Mouse (Mus musculus) kidney, embryonic 14.5 days (tissue): ENCODE measurements around the gene Gtpbp6. TPM values are rescaled to one million over a fixed set of nuclear protein-coding genes. Genes with fewer than 3 reads are reported as not detected.
A peak's percentile ranks its signal among the peaks of the same experiment; 100 is the strongest.
"Not testable (repeated sequence)": the region's sequence is repeated elsewhere in the genome, so short reads cannot be mapped to it uniquely, and the experiment has no call there.

Experiments
- ATAC-seq: fragments of 200-750 bp; cut with Nextera tagmentation; 2 replicates; pipeline ENCODE4 v1.8.0; 2017; ENCODE audit warnings: moderate number of reproducible peaks, mild to moderate bottlenecking, moderate TSS enrichment, moderate library complexity; ENCODE audit not compliant: low FRiP score, low TSS enrichment
- H3K27ac ChIP-seq: fragments of 300-500 bp; sonication (generic); 2 replicates; pipeline ENCODE4 v1.5.1; 2014; ENCODE audit warnings: low read depth, mild to moderate bottlenecking, low read length, moderate library complexity, mixed read lengths
- H3K27me3 ChIP-seq: fragments of 300-500 bp; sonication (generic); 2 replicates; pipeline ENCODE4 v1.6.1; 2014; ENCODE audit warnings: mild to moderate bottlenecking, low read length; ENCODE audit not compliant: control insufficient read depth, insufficient read depth
- H3K36me3 ChIP-seq: fragments of 300-500 bp; sonication (generic); 2 replicates; pipeline ENCODE4 v1.6.1; 2014; ENCODE audit warnings: low read length, mixed read lengths; ENCODE audit not compliant: control insufficient read depth, insufficient read depth
- H3K4me1 ChIP-seq: fragments of 300-500 bp; sonication (generic); 2 replicates; pipeline ENCODE4 v1.6.1; 2014; ENCODE audit warnings: low read length, mixed read lengths; ENCODE audit not compliant: control insufficient read depth, insufficient read depth
- H3K4me2 ChIP-seq: fragments of 300-500 bp; sonication (generic); replicated peaks from 2 replicates; pipeline ENCODE4 v1.6.1; 2014; ENCODE audit warnings: low read depth, mild to moderate bottlenecking, low read length
- H3K4me3 ChIP-seq: fragments of 300-500 bp; sonication (generic); 2 replicates; pipeline ENCODE4 v1.5.1; 2014; ENCODE audit warnings: mild to moderate bottlenecking, low read length
- H3K9ac ChIP-seq: fragments of 300-500 bp; sonication (generic); 2 replicates; pipeline ENCODE4 v1.6.1; 2014; ENCODE audit warnings: low read depth, mild to moderate bottlenecking, low read length, moderate library complexity
- H3K9me3 ChIP-seq: fragments of 300-500 bp; sonication (generic); 2 replicates; pipeline ENCODE4 v1.6.1; 2016; ENCODE audit warnings: low read length; ENCODE audit not compliant: control insufficient read depth
- WGBS: fragments of 180-500 bp; shearing (Covaris S2); extraction: QIAGEN DNeasy Blood & Tissue Kit; methylation state at CpG from one replicate; pipeline ENCODE4 v1.1.7; 2014; 5-methylcytosine and 5-hydroxymethylcytosine counted together
- polyA plus RNA-seq: library from polyadenylated mRNA; unstranded; fragments of >200 nt; fragmentation: Nextera tagmentation; extraction: Ambion mirVana; gene quantifications from 2 replicates; pipeline ENCODE4 v1.2.1, GENCODE M21; 2014

The Gtpbp6 gene
- 32.1 and 32.5 TPM in 2 replicates for polyA plus RNA-seq

DNA sequence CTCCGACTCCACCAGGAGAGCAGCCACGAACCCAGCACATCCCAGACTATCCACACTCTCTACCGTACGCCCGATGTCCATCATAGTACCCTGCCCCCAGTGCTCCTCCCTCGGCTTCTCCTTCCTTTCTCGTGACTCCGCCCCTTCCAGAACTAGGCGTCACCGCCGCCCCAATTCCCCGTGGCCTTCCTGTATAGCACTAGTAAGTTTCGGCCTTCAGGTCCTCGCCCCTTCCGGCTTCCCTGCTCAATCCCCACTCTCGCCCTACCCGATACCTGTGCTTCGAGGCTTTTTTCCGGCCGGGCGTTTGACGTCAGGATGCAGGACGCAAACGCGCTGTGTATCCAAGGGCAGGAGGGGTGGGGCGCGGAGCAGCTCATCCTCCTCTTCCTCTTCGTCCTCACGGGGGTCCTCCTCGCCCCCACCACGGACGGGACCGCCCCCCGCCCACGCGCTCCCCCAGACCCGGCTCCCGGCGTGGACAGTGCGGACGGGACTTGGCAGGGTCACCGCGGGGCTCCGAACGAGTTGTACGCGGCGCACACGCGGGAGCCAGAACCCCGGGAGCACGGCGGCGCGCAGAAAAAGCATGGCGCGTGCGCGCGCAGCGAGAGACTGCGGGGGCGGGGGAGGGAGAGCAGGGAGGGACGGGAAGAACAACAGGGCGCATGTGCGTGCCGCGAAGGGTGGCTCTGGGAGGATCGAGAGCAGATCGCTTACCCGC is at the start of gene Gtpbp6:
Gene Gtpbp6 (minus strand): TSS at position 617 of the 724 bp plus-strand sequence.
- H3K9ac ChIP-seq, result peak within 1 kb of the TSS; percentile 91
- H3K4me1 ChIP-seq, result peaks cover 7% of the 10 kb centered on the region; the same call in 1 of the 2 replicates
- peak within 1 kb of the TSS; percentile 81 for H3K4me2 ChIP-seq
- H3K27me3 ChIP-seq, result no peaks in the 10 kb centered on the region
- H3K36me3 ChIP-seq, result peaks cover 38% of the 10 kb centered on the region
- H3K9me3 ChIP-seq, result no peaks in the 10 kb centered on the region
- peak within 1 kb of the TSS; percentile 99 for H3K27ac ChIP-seq
- under 1% methylated on average over 69 of the region's 71 CpGs for WGBS
- ATAC-seq, result peak; percentile 89
- peak within 1 kb of the TSS; percentile 89 for H3K4me3 ChIP-seq

DNA sequence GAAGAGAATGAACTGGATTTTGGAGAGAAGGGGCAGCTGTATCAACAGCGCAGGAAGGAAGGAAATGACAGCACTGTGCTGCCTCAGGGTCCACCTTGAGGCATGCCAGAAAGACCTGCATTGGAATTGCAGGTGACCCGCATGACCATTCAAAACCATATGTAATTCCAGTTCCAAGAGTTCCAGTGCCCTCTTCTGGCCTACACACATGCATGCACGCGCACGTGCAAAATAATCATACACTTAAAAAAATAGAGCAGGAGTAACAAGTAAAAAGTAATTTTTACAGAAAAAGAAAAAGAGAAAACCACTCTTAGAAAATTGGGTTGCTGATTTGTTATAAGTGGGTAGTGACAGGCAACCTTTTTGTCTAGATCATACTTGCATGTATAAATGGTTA is 35.0 kb upstream of the Gtpbp6 start:
- Histone ChIP-seq H3K9ac (no peak overlapping the region), H3K4me1 (no peaks in the 10 kb centered on the region), H3K4me2 (no peak overlapping the region), H3K4me3 (no peak overlapping the region), H3K9me3 (no peaks in the 10 kb centered on the region), H3K36me3 (peaks cover 50% of the 10 kb centered on the region), H3K27me3 (no peaks in the 10 kb centered on the region), H3K27ac (no peak overlapping the region)
- no peak for ATAC-seq
- 88% methylated on average over 5 of the region's 5 CpGs for WGBS

DNA sequence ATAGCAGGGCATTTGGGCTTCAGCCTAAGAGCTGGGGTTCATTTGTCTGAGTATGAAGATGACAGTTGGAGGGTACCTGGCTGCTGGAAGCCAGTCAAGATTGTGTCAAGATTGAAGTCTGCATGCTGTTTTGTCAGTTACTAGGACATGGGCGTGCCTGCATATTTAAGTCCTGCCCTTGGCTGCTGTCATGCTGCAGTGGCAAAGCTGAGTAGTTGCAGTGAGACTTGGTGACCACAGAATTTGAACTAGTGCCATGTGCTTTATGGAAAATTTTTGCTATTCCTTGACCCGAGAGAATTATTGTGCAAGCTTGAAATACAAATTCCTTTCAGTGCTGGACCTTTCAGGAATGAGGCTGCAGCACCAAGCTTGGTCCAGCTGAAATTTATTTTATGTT is 34.3 kb upstream of the Gtpbp6 start:
- H3K36me3 ChIP-seq, result peaks cover 45% of the 10 kb centered on the region
- WGBS, result 94% methylated on average over 2 of the region's 2 CpGs
- H3K4me3 ChIP-seq, result no peak overlapping the region
- ATAC-seq, result no peak
- no peaks in the 10 kb centered on the region for H3K27me3 ChIP-seq
- H3K9ac ChIP-seq, result no peak overlapping the region
- no peak overlapping the region for H3K27ac ChIP-seq
- no peaks in the 10 kb centered on the region for H3K4me1 ChIP-seq
- no peak overlapping the region for H3K4me2 ChIP-seq
- no peaks in the 10 kb centered on the region for H3K9me3 ChIP-seq

DNA sequence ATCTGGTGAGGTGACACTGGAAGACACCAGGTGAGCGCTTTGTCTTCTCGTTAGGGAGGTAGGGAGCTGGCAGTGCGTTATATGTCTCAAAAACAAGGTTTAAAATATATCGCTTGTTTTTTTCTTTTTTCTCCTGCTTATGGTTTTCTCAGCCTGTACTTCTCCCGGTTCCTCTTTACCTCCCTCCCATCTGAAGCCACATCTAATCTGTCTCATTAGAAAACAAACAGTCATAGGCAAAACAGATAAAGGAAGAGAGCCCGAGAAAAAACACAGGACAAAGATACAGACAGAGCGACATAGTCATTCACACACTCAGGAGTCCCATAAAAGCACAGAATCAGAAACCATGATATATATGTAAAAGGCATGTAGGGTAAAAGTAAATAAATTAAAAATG is 32.4 kb upstream of the Gtpbp6 start:
- H3K9ac ChIP-seq, result no peak overlapping the region
- no peaks in the 10 kb centered on the region for H3K4me1 ChIP-seq
- H3K27me3 ChIP-seq, result no peaks in the 10 kb centered on the region
- WGBS, result 94% methylated on average over 7 of the region's 7 CpGs
- H3K36me3 ChIP-seq, result peaks cover 28% of the 10 kb centered on the region
- no peak overlapping the region for H3K4me2 ChIP-seq
- no peak for ATAC-seq
- no peak overlapping the region for H3K27ac ChIP-seq
- no peak overlapping the region for H3K4me3 ChIP-seq
- H3K9me3 ChIP-seq, result no peaks in the 10 kb centered on the region

DNA sequence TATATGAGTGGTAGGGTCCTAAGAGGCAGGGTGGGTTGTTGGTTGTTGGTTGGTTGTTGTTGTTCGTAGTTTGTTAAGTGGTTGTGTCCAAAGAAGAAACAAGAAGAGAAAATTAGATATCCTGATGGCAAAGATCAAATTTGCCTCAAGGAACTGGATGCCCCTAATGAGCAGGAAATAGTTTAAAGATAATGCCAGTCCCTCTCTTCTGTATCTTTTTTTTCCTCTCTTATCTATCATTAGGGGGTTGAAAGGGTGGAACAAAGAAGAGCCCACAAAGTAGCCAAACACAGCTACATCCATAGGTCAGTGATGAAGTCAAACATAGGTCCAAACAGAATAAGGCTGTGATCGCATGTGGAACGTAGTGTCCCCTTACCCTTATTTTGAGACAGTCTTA is 31.3 kb upstream of the Gtpbp6 start:
- no peaks in the 10 kb centered on the region for H3K27me3 ChIP-seq
- H3K27ac ChIP-seq, result no peak overlapping the region
- H3K4me3 ChIP-seq, result no peak overlapping the region
- peaks cover 18% of the 10 kb centered on the region for H3K36me3 ChIP-seq
- H3K9ac ChIP-seq, result no peak overlapping the region
- no peak overlapping the region for H3K4me2 ChIP-seq
- WGBS, result 97% methylated on average over 3 of the region's 3 CpGs
- ATAC-seq, result no peak
- H3K9me3 ChIP-seq, result peaks cover 4% of the 10 kb centered on the region; the same call in 1 of the 2 replicates
- no peaks in the 10 kb centered on the region for H3K4me1 ChIP-seq

DNA sequence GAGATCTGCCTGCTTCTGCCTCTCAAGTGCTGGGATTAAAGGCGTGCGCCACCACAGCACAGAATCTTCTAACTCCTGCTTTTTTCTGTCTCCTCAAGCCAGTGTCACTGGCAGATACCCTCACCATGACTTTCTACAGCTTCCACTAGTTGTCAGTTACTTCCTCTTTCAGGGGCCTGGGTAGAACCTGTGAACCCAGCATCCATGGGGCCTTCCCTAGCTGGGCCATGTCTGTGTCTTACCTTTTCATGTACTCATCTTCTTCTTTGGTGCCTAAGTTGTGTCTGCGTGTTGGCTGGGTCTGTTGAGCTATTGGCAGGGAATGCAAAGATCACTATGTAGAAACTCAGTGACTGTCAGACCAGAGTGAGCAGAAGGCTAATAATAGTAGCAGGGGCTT is 29.8 kb upstream of the Gtpbp6 start:
- no peak overlapping the region for H3K27ac ChIP-seq
- no peaks in the 10 kb centered on the region for H3K27me3 ChIP-seq
- WGBS, result 96% methylated on average over 3 of the region's 3 CpGs
- H3K4me3 ChIP-seq, result no peak overlapping the region
- peaks cover 8% of the 10 kb centered on the region for H3K36me3 ChIP-seq
- no peak for ATAC-seq
- H3K9ac ChIP-seq, result no peak overlapping the region
- H3K4me2 ChIP-seq, result no peak overlapping the region
- H3K9me3 ChIP-seq, result peaks cover 8% of the 10 kb centered on the region; the same call in 1 of the 2 replicates
- H3K4me1 ChIP-seq, result no peaks in the 10 kb centered on the region

DNA sequence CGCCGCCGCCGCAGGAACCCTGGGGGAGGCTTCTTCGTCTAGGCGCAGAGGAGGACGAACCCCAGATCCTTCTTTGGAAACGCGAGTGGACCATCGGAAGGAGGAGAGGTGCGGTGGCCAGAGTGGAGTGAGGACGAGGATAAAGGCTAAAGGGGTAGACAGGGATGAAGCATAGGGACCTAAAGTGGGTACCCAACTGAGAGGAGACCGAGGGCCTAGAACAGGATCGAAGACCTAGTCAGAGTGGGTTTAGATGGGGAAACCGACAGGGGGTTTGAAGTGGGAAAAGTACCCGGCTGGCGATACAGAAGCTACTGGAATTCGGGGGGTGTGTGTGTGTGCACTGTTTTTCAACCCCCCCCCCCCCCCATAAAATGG is 28.1 kb upstream of the Gtpbp6 start:
- Histone ChIP-seq H3K4me1 (no peaks in the 10 kb centered on the region), H3K9ac (peak overlapping the region; percentile 73), H3K4me2 (peak overlapping the region; percentile 69), H3K27ac (no peak overlapping the region), H3K27me3 (no peaks in the 10 kb centered on the region), H3K36me3 (peaks cover 5% of the 10 kb centered on the region; the same call in 1 of the 2 replicates), H3K4me3 (peak overlapping the region; percentile 75), H3K9me3 (peaks cover 8% of the 10 kb centered on the region; the same call in 1 of the 2 replicates)
- 6% methylated on average over 18 of the region's 18 CpGs for WGBS
- ATAC-seq, result peak; percentile 53

DNA sequence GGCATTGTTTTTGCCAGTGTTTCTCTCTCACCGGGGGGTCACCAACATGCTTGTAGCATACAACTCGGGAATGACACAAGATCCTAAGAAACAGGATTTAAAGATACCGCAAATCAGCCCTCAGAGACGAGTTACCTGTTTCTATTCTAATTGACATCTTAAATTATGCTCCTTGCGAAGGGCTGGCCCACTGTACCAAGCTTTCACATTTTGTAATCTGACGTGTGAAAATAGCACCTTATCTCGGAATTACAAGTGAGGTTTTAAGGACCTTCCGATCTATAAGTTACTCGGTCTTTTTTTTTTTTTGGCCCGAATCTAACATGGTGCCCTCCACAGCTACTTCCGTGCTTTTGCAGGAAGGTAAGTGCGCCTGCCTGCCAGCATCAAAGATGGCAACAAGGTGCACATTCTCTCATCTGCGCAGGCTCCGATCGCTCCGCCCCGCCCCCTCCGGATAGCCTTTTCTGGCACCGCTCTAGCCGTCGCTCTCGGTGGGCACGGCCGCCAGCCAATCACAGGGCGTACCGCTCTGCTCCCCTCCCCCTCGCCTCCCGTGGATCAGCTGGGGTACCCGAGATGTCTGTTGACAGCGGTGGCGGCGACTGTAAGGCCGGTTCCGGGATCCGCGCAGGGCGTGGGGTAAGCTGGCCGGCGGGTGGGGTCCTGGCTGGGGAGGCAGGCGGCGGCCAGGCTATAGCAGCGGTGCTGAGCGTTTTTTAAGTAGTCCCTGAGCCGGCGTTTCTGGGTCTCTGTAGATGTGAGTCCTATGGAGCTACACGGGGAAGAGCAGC is 27.5 kb upstream of the Gtpbp6 start, which contains the start of gene Chfr:
Gene Chfr (plus strand): TSS at position 550 of the 794 bp plus-strand sequence.
- Histone ChIP-seq H3K4me1 (no peaks in the 10 kb centered on the region), H3K36me3 (peaks cover 5% of the 10 kb centered on the region; the same call in 1 of the 2 replicates), H3K27ac (no peak within 1 kb of the TSS), H3K9ac (peak within 1 kb of the TSS; percentile 73), H3K4me2 (peak within 1 kb of the TSS; percentile 69), H3K9me3 (peaks cover 8% of the 10 kb centered on the region; the same call in 1 of the 2 replicates), H3K27me3 (no peaks in the 10 kb centered on the region), H3K4me3 (peak within 1 kb of the TSS; percentile 75)
- WGBS, result 5% methylated on average over 46 of the region's 46 CpGs
- ATAC-seq, result peak; percentile 100

DNA sequence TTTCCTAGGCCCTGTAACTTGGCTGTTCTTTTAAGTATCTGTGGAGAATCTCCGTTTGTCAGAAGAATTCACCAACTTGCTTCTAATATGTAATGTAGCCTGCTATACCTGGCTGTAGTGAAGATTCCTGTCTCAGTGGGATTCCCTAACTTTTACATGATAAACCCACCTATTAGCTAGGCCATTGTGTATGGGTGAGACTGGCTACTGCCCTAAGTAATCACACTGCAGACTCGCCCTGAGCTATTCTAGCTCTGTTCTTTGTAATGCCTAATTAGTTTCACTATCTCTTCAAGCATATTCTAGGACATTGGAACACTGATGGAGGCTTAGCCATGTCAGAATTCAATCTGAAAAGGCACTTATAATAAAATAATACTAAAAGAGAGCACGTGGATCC is 14.4 kb upstream of the Gtpbp6 start:
- H3K9ac ChIP-seq, H3K9me3 ChIP-seq, H3K27me3 ChIP-seq, H3K4me1 ChIP-seq, H3K27ac ChIP-seq, H3K4me3 ChIP-seq, ATAC-seq, H3K4me2 ChIP-seq: not testable (repeated sequence)
- H3K36me3 ChIP-seq, result peaks cover 22% of the 10 kb centered on the region
- 86% methylated on average over 3 of the region's 3 CpGs for WGBS
